Mouse (Mus musculus) forebrain, embryonic 13.5 days (tissue): ENCODE data around the gene Dnaaf1. TPM values are rescaled to one million over a fixed set of nuclear protein-coding genes. Genes with fewer than 3 reads are reported as not detected.

Source experiments
- ATAC-seq: fragments of 200-750 bp; cut with Nextera tagmentation; 2 replicates; pipeline ENCODE4 v1.8.0; 2017
- H3K27ac ChIP-seq: fragments of 300-500 bp; sonication (generic); 2 replicates; pipeline ENCODE4 v1.5.1; 2015; ENCODE audit warnings: inconsistent platforms, mild to moderate bottlenecking, moderate library complexity
- H3K27me3 ChIP-seq: fragments of 300-500 bp; sonication (generic); 2 replicates; pipeline ENCODE4 v1.6.1; 2015; ENCODE audit warnings: mild to moderate bottlenecking, inconsistent platforms
- H3K36me3 ChIP-seq: fragments of 300-500 bp; sonication (generic); 2 replicates; pipeline ENCODE4 v1.6.1; 2015; ENCODE audit warnings: mild to moderate bottlenecking, inconsistent platforms; ENCODE audit not compliant: poor library complexity, severe bottlenecking
- H3K4me1 ChIP-seq: fragments of 300-500 bp; sonication (generic); 2 replicates; pipeline ENCODE4 v1.6.1; 2015; ENCODE audit warnings: inconsistent platforms
- H3K4me2 ChIP-seq: fragments of 300-500 bp; sonication (generic); 2 replicates; pipeline ENCODE4 v1.6.1; 2015; ENCODE audit warnings: inconsistent platforms, mild to moderate bottlenecking, moderate library complexity
- H3K4me3 ChIP-seq: fragments of 300-500 bp; sonication (generic); 2 replicates; pipeline ENCODE4 v1.5.1; 2015; ENCODE audit warnings: mild to moderate bottlenecking, inconsistent platforms
- H3K9ac ChIP-seq: fragments of 300-500 bp; sonication (generic); 2 replicates; pipeline ENCODE4 v1.6.1; 2015; ENCODE audit warnings: mild to moderate bottlenecking, inconsistent platforms
- H3K9me3 ChIP-seq: fragments of 300-500 bp; sonication (generic); replicated peaks from 2 replicates; pipeline ENCODE4 v1.6.1; 2016; ENCODE audit warnings: inconsistent platforms
- WGBS: fragments of 180-500 bp; shearing (Covaris S2); methylation state at CpG from one replicate; pipeline ENCODE4 v1.1.7; 2015; 5-methylcytosine and 5-hydroxymethylcytosine counted together
- polyA plus RNA-seq: library from polyadenylated mRNA; unstranded; fragments of >200 nt; fragmentation: Nextera tagmentation; extraction: Ambion mirVana; gene quantifications from 2 replicates; pipeline ENCODE4 v1.2.1, GENCODE M21; 2015

The Dnaaf1 gene
- polyA plus RNA-seq, 1 experiment from 2014 or later: 0.19 TPM

DNA sequence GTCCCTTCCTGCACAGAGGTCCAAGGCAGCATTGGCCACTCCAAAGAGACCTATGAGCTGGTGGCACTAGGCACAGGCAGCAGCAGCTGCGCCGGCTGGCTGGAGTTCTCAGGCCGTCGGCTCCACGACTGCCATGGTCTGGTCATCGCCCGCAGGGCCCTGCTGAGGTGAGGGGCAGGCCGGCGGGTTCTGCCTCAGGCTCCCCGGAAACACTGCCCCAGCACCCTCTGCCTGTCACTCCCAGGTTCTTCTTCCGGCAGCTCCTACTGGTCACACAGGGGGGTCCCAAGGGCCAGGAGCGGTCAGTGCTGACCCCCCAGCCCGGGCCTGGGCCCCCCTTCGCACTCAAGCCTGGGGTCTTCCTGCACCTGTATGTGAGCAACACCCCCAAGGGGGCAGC lies 40.1 kb downstream of the Dnaaf1 start:
- no peak overlapping the region for H3K4me3 ChIP-seq
- H3K9me3 ChIP-seq: no peaks in the 10 kb centered on the region
- no peaks in the 10 kb centered on the region for H3K4me1 ChIP-seq
- no peak overlapping the region for H3K27ac ChIP-seq
- no peak overlapping the region for H3K9ac ChIP-seq
- 76% methylated on average over 14 of the region's 14 CpGs for WGBS
- H3K27me3 ChIP-seq: no peaks in the 10 kb centered on the region
- H3K4me2 ChIP-seq: no peak overlapping the region
- no peak for ATAC-seq
- H3K36me3 ChIP-seq: no peaks in the 10 kb centered on the region

DNA sequence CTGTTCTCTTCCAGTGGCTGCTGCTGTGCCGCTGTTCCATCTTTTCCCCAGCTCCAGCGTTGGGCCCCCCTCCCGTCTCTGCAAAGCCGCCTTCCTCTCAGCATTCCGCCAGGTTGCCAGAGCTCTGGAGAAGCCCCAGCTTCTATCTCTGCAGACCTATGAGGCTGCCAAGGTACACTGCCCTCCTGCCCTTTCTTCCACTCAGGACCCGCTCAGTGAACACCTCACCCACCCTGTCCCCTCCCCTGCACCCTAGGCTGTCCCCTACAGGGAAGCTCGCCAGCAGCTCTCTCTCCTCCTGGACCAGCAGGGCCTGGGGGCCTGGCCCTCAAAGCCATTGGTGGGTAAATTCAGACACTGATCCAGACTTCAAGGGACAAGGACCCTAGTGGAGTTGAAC lies 41.3 kb downstream of the Dnaaf1 start:
- ATAC-seq: no peak
- Histone ChIP-seq H3K4me3 (no peak overlapping the region), H3K36me3 (no peaks in the 10 kb centered on the region), H3K9ac (no peak overlapping the region), H3K4me2 (no peak overlapping the region), H3K9me3 (no peaks in the 10 kb centered on the region), H3K27ac (no peak overlapping the region), H3K4me1 (no peaks in the 10 kb centered on the region), H3K27me3 (no peaks in the 10 kb centered on the region)
- 87% methylated on average over 5 of the region's 7 CpGs for WGBS

DNA sequence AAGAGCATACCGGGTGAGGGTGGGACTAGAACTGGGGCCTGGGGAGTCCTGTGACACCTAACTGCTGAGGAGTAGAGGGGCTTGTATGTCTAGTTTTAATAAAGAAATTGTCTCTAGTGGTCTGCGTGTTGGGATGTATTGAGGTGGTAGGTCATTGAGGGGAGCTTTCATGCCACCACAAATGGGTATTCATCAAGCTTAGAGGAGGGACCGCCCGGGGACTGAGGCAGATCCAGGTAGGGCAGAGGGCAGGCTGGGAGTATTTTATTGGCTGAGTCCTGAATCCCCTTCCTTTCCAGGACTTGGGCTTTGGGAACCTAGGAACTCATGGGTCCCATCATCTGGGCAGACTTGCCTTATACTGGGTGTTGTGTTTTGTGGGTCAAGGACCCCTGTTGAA lies 41.8 kb downstream of the Dnaaf1 start:
- no peak overlapping the region for H3K4me3 ChIP-seq
- no peak for ATAC-seq
- no peak overlapping the region for H3K9ac ChIP-seq
- H3K4me1 ChIP-seq: no peaks in the 10 kb centered on the region
- no peaks in the 10 kb centered on the region for H3K36me3 ChIP-seq
- no peaks in the 10 kb centered on the region for H3K27me3 ChIP-seq
- no peak overlapping the region for H3K27ac ChIP-seq
- WGBS: 89% methylated on average over 4 of the region's 4 CpGs
- H3K4me2 ChIP-seq: no peak overlapping the region
- no peaks in the 10 kb centered on the region for H3K9me3 ChIP-seq

DNA sequence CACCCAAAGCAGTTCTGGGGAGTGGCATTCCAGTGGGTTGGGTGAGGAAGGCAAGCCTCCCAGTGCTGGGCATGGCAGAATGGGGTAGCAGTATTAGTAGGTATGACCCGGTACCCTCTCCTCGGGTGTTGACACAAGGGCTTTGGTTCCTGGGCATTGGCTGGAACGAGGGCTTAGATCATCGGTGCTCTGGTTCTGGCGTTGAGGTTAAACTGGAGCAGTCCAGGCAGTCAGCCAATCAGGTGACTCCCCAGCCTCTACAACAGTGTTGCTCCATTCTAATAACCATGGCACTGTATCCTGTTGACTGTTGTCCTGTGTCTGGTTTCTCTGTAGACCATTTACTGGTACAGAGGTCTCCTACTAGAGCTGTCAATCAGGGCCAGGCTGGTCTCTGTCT lies 42.6 kb downstream of the Dnaaf1 start:
- WGBS: 91% methylated on average over 5 of the region's 5 CpGs
- H3K4me1 ChIP-seq: no peaks in the 10 kb centered on the region
- no peaks in the 10 kb centered on the region for H3K36me3 ChIP-seq
- ATAC-seq: no peak
- no peak overlapping the region for H3K27ac ChIP-seq
- H3K4me2 ChIP-seq: no peak overlapping the region
- no peaks in the 10 kb centered on the region for H3K9me3 ChIP-seq
- no peak overlapping the region for H3K4me3 ChIP-seq
- H3K9ac ChIP-seq: no peak overlapping the region
- no peaks in the 10 kb centered on the region for H3K27me3 ChIP-seq

DNA sequence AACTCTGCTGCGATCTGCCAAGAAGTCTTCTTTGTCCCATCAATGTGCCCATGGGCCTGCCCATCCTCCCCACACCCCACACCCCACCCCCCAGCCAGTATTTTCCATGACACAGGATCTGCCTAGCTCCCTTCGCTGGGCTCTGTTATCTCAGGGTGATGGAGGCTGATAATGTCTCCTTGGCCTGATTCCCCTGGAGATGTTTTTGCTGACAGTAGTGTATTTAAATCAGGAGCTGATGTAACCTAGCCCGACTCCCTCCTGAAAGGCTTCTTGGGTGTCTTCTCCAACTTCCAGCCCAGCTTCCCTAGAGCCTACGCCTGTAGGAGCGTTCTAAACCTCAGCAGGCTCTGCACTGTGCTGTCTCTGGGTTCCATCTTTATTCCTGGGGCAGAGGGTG lies 43.9 kb downstream of the Dnaaf1 start:
- no peak overlapping the region for H3K4me3 ChIP-seq
- H3K27me3 ChIP-seq: no peaks in the 10 kb centered on the region
- 78% methylated on average over 5 of the region's 5 CpGs for WGBS
- no peak overlapping the region for H3K27ac ChIP-seq
- no peak overlapping the region for H3K9ac ChIP-seq
- no peaks in the 10 kb centered on the region for H3K4me1 ChIP-seq
- no peaks in the 10 kb centered on the region for H3K36me3 ChIP-seq
- ATAC-seq: no peak
- no peak overlapping the region for H3K4me2 ChIP-seq
- H3K9me3 ChIP-seq: no peaks in the 10 kb centered on the region

DNA sequence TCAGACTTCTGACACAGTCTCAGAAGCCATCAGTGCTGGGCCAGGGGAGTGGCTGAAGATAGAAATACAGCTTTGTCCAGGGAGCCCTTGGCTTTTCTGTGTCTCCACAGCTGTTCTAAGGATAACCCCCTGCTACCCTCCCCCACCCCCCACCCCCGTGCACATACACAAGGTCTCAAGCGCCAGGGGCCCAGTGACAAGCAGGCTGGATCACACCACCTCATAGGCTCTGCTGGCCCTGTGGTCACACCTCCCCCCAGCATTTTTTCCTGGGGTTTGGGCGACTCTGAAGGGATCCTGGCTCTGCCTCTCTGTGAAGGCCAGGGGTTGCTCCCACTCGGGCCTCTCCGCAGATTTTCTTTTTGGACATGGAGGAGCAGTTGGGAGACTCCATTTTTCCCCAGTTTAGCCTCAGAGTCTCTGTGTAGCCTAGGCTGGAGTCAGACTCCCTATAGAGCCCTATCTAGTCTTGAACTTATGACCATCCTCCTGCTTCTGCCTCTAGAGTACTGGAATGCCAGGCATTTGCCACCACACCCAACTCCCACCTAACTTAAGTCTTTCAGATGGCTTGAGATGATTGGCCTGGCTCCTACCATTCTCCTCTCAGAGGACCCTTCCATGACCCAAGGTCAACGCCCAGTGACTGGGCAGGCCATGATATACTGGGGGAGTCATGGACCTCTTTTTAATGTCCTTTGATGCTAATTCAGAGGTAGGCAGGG lies 45.2 kb downstream of the Dnaaf1 start:
- no peak overlapping the region for H3K4me2 ChIP-seq
- no peaks in the 10 kb centered on the region for H3K27me3 ChIP-seq
- no peak overlapping the region for H3K4me3 ChIP-seq
- ATAC-seq: no peak
- no peaks in the 10 kb centered on the region for H3K4me1 ChIP-seq
- WGBS: 74% methylated on average over 6 of the region's 6 CpGs
- H3K9me3 ChIP-seq: no peaks in the 10 kb centered on the region
- H3K9ac ChIP-seq: no peak overlapping the region
- no peak overlapping the region for H3K27ac ChIP-seq
- H3K36me3 ChIP-seq: no peaks in the 10 kb centered on the region

DNA sequence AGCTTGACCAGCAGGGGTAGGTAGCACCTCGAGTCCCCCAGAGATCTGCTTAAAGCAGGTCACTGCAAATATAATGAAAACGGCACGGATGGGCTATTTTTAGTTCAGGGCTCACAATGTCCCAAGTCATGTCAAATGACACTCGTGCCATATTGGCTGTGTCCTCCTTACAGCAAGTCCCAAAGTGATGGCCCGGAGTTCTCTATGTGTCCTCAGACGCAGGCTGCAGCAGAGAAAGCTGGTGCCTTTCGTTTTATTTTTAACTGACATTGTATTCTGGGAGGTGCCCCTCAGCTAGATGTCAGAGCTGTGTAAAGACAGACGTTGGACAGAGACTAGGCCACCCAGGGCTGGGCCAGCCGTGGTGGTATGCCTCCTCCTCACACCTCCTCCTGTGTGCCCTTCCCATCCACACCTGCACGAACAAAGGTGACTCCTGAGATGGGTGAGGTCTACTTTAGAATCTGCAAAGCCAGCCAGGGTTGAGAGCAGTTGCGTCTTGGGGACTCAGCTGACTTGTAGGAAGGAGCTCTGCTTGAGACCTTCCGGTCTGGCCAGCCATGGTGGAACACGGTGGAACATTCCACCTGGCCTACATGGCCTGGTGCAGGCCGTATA lies 45.9 kb downstream of the Dnaaf1 start:
- ATAC-seq: no peak
- H3K36me3 ChIP-seq: no peaks in the 10 kb centered on the region
- H3K4me3 ChIP-seq: no peak overlapping the region
- no peaks in the 10 kb centered on the region for H3K9me3 ChIP-seq
- H3K27ac ChIP-seq: no peak overlapping the region
- no peaks in the 10 kb centered on the region for H3K4me1 ChIP-seq
- H3K27me3 ChIP-seq: no peaks in the 10 kb centered on the region
- WGBS: 87% methylated on average over 14 of the region's 14 CpGs
- no peak overlapping the region for H3K9ac ChIP-seq
- H3K4me2 ChIP-seq: no peak overlapping the region

DNA sequence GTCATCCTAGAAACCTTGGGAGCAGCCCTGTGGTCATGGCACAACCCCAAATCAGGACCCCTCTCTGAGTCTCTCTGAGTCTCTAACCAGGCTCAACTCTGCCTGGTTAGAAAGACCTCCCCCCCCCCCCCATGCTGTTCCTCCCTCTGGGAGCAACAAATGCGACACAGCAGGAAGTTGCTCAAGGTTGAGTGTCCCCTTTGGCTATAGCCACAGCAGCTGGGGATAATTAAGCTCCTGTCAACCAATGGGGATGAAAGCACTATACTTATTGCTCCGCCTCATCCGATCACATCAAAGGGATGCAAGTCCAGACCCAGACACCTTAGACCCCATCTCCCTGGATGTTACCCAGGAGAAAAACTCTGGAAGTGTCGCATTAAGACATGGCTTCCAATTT lies 47.5 kb downstream of the Dnaaf1 start:
- Histone ChIP-seq H3K36me3 (no peaks in the 10 kb centered on the region), H3K4me3 (no peak overlapping the region), H3K27ac (no peak overlapping the region), H3K4me2 (no peak overlapping the region), H3K4me1 (no peaks in the 10 kb centered on the region), H3K9ac (no peak overlapping the region), H3K27me3 (no peaks in the 10 kb centered on the region), H3K9me3 (no peaks in the 10 kb centered on the region)
- no peak for ATAC-seq
- 63% methylated on average over 4 of the region's 4 CpGs for WGBS

DNA sequence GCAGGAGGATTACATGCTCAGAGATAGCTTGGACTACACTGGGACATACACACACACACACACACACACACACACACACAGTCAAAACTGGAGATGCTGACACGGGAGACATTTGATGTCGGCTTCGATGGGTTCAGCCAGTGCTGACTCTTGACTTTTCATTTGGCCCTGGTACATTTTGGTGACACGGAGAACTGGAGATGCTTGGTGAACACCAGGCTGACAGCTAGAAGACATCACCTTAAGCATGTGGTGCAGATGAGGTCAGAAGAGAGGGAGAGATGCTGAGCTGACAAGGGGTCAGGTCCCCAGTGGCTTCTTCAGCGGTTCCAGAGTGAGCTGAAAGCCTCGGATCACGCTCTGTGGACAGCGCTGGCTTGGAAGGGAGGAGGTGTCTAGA lies 48.0 kb downstream of the Dnaaf1 start:
- Histone ChIP-seq H3K27ac (no peak overlapping the region), H3K4me1 (no peaks in the 10 kb centered on the region), H3K27me3 (no peaks in the 10 kb centered on the region), H3K9me3 (no peaks in the 10 kb centered on the region), H3K4me2 (no peak overlapping the region), H3K9ac (no peak overlapping the region), H3K36me3 (no peaks in the 10 kb centered on the region), H3K4me3 (no peak overlapping the region)
- no peak for ATAC-seq
- 91% methylated on average over 8 of the region's 8 CpGs for WGBS

DNA sequence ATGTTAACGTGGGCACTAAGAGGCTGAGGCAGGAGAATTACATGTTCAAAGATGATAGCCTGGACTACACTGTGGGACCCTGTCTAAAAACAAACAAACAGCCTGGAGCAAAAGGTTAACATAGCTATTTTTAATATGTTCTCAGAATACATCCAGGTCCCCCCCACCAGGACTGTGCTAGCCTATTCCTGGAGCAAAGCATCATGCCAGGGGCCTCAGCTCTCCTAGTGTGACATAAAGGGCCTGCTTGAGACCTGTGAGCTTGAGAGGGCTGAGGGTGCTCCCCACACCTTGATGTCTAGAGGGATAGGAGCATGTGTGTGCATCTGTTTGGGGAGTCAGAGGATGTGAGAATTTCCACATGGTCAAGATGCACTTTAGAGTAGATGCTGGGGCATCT lies 48.7 kb downstream of the Dnaaf1 start:
- Histone ChIP-seq H3K27me3 (no peaks in the 10 kb centered on the region), H3K4me3 (no peak overlapping the region), H3K9ac (no peak overlapping the region), H3K9me3 (no peaks in the 10 kb centered on the region), H3K36me3 (no peaks in the 10 kb centered on the region), H3K27ac (no peak overlapping the region), H3K4me2 (no peak overlapping the region), H3K4me1 (no peaks in the 10 kb centered on the region)
- no peak for ATAC-seq
- WGBS: 88% methylated on average over 1 of the region's 1 CpGs

DNA sequence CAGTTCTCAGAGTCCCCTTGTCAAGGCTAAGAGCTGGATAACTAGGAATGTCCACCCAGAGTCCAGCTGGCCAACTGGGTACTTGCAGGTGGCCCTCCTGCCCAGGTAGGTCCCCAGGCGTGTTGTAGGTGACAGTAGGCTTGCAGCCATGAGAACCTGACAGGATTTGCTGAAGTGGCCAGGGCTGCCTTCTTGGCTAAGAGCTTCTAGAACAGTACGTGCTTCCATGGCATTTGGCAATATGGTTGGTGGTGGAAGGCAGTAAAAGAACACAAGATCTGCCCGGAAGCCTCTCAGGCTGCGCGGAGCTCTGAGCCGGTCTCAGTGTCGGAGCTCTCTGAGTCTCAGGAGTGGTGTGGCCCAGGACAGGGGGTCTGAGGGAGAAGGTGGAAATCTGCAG lies 49.9 kb downstream of the Dnaaf1 start:
- WGBS: 92% methylated on average over 7 of the region's 7 CpGs
- Histone ChIP-seq H3K4me2 (no peak overlapping the region), H3K9ac (no peak overlapping the region), H3K27me3 (no peaks in the 10 kb centered on the region), H3K36me3 (no peaks in the 10 kb centered on the region), H3K9me3 (no peaks in the 10 kb centered on the region), H3K27ac (no peak overlapping the region), H3K4me3 (no peak overlapping the region), H3K4me1 (no peaks in the 10 kb centered on the region)
- ATAC-seq: no peak

DNA sequence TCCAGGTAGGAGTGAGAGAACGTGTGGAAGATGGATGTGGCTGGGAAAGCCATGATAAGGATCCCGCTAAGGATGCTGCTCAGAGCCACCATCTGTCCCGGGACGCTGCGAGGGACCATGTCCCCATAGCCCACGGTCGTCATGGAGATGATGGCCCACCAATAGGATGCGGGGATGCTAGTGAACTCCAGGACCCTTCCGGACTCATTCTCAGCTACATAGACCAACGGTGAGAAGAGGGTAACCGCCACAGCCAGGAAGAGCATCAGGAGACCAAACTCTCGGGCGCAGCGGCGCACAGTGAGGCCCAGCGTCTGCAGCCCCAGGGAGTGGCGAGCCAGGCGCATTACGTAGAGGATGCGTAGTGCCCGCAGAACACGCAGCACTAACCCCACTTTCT lies 50.8 kb downstream of the Dnaaf1 start:
- Histone ChIP-seq H3K27ac (no peak overlapping the region), H3K4me3 (no peak overlapping the region), H3K36me3 (no peaks in the 10 kb centered on the region), H3K9ac (no peak overlapping the region), H3K4me1 (no peaks in the 10 kb centered on the region), H3K4me2 (no peak overlapping the region), H3K27me3 (no peaks in the 10 kb centered on the region), H3K9me3 (no peaks in the 10 kb centered on the region)
- WGBS: 79% methylated on average over 22 of the region's 22 CpGs
- ATAC-seq: no peak

DNA sequence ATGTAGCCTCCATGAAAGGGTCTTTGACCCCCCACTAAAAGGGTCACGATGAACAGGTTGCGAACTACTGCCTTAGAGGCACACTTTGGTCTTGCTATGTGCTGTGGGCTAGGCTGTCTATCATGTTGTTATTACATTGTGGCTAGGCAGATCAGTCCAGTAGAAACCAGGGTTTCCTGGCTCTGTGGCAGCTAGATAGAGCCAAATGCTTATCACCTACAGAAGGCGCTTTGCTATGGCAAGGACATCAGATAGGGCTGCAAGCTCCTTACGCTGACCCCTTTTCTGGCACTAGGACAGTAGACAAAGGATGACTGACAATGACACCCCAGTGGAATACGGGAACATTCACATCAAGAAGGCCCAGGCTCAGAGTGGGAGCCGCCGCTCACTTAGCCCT lies 52.2 kb downstream of the Dnaaf1 start:
- no peaks in the 10 kb centered on the region for H3K9me3 ChIP-seq
- H3K4me2 ChIP-seq: no peak overlapping the region
- H3K27me3 ChIP-seq: no peaks in the 10 kb centered on the region
- no peaks in the 10 kb centered on the region for H3K4me1 ChIP-seq
- no peaks in the 10 kb centered on the region for H3K36me3 ChIP-seq
- no peak overlapping the region for H3K27ac ChIP-seq
- no peak overlapping the region for H3K4me3 ChIP-seq
- no peak overlapping the region for H3K9ac ChIP-seq
- no peak for ATAC-seq
- WGBS: 85% methylated on average over 7 of the region's 7 CpGs
